Mouse (Mus musculus) erythroid progenitor cell, adult 5-6 weeks (primary cell): ENCODE results near the gene Rab3b. TPM values are rescaled to one million over a fixed set of nuclear protein-coding genes. Genes with fewer than 3 reads are reported as not detected.

Experiments used
- total RNA-seq, 2 experiments: library from RNA; stranded (forward) in 1 of 2; stranded (reverse) in 1 of 2; fragments of 150-400 nt in 1 of 2; fragments of 186-747, 209-891 nt in 1 of 2; gene quantifications; 2 replicates each; pipeline versions ENCODE4 v1.2.3 to v1.2.4; 2015 to 2017; ENCODE audit warnings: low replicate concordance in 2 of 2

Gene Rab3b
- total RNA-seq, 2 experiments from 2014 or later = not detected

Other genes with a start within 250 kb of the Rab3b start
- gene 3110021N24Rik, start 159.4 kb upstream of the Rab3b start, total RNA-seq (2015; ENCODE audit: low replicate concordance) = not detected in 2 replicates
- gene 3110021N24Rik, start 159.4 kb upstream of the Rab3b start, total RNA-seq (2017; ENCODE audit: low replicate concordance) = not detected in 2 replicates
- gene Zfyve9, start 98.3 kb upstream of the Rab3b start, total RNA-seq (2015; ENCODE audit: low replicate concordance) = 1.8 TPM in 1 of 2 replicates, not detected in the other
- 0.08 and 1.2 TPM in 2 replicates for gene Zfyve9, start 98.3 kb upstream of the Rab3b start, total RNA-seq (2017; ENCODE audit: low replicate concordance)
- 33.5 and 49.7 TPM in 2 replicates for gene Btf3l4, start 45.4 kb upstream of the Rab3b start, total RNA-seq (2015; ENCODE audit: low replicate concordance)
- gene Btf3l4, start 45.4 kb upstream of the Rab3b start, total RNA-seq (2017; ENCODE audit: low replicate concordance) = 30.3 and 36.5 TPM in 2 replicates
- 13.8 and 15.1 TPM in 2 replicates for gene Txndc12, start 44.5 kb upstream of the Rab3b start, total RNA-seq (2015; ENCODE audit: low replicate concordance)
- 7.9 and 14.8 TPM in 2 replicates for gene Txndc12, start 44.5 kb upstream of the Rab3b start, total RNA-seq (2017; ENCODE audit: low replicate concordance)
- gene Kti12, start 31.3 kb upstream of the Rab3b start, total RNA-seq (2015; ENCODE audit: low replicate concordance) = 8.4 and 17.7 TPM in 2 replicates
- 2.6 and 4.4 TPM in 2 replicates for gene Kti12, start 31.3 kb upstream of the Rab3b start, total RNA-seq (2017; ENCODE audit: low replicate concordance)
- not detected in 2 replicates for gene A730015C16Rik, start 30.4 kb upstream of the Rab3b start, total RNA-seq (2015; ENCODE audit: low replicate concordance)
- gene A730015C16Rik, start 30.4 kb upstream of the Rab3b start, total RNA-seq (2017; ENCODE audit: low replicate concordance) = 0.51 TPM in 1 of 2 replicates, not detected in the other
- gene Nrd1, start 121.6 kb downstream of the Rab3b start, total RNA-seq (2015; ENCODE audit: low replicate concordance) = 207 and 431 TPM in 2 replicates
- 190 and 209 TPM in 2 replicates for gene Nrd1, start 121.6 kb downstream of the Rab3b start, total RNA-seq (2017; ENCODE audit: low replicate concordance)